Mouse (Mus musculus) lung, postnatal 0 days (tissue): Measurements from ENCODE around the gene Cd1d1. TPM values are rescaled to one million over a fixed set of nuclear protein-coding genes. Genes with fewer than 3 reads are reported as not detected.
"Not testable (repeated sequence)": the region's sequence is repeated elsewhere in the genome, so short reads cannot be mapped to it uniquely, and the experiment has no call there.

Experiments
- ATAC-seq: fragments of 200-750 bp; cut with Nextera tagmentation; 2 replicates; pipeline ENCODE4 v1.8.0; 2017; ENCODE audit warnings: moderate library complexity
- DNase-seq: peaks from one replicate; pipeline ENCODE4 v3.0.0-alpha.2; 2016; ENCODE audit warnings: low spot score
- H3K27ac ChIP-seq: fragments of 300-500 bp; sonication (generic); 2 replicates; pipeline ENCODE4 v1.5.1; 2014; ENCODE audit warnings: antibody characterized with exemption, mild to moderate bottlenecking, low read length, mixed read lengths
- H3K27me3 ChIP-seq: fragments of 300-500 bp; sonication (generic); replicated peaks from 2 replicates; pipeline ENCODE4 v1.6.1; 2014; ENCODE audit warnings: low read length, mixed read lengths; ENCODE audit not compliant: insufficient read depth
- H3K36me3 ChIP-seq: fragments of 300-500 bp; sonication (generic); 2 replicates; pipeline ENCODE4 v1.6.1; 2014; ENCODE audit warnings: low read length, mixed read lengths; ENCODE audit not compliant: insufficient read depth
- H3K4me1 ChIP-seq: fragments of 300-500 bp; sonication (generic); 2 replicates; pipeline ENCODE4 v1.6.1; 2014; ENCODE audit warnings: antibody characterized with exemption, low read depth, low read length, mixed read lengths; ENCODE audit not compliant: insufficient read depth
- H3K4me2 ChIP-seq: fragments of 300-500 bp; sonication (generic); replicated peaks from 2 replicates; pipeline ENCODE4 v1.6.1; 2014; ENCODE audit warnings: low read depth, mild to moderate bottlenecking, low read length, moderate library complexity, mixed read lengths
- H3K4me3 ChIP-seq: fragments of 300-500 bp; sonication (generic); 2 replicates; pipeline ENCODE4 v1.5.1; 2014; ENCODE audit warnings: low read depth, low read length
- H3K9ac ChIP-seq: fragments of 300-500 bp; sonication (generic); replicated peaks from 2 replicates; pipeline ENCODE4 v1.6.1; 2014; ENCODE audit warnings: low read depth, mild to moderate bottlenecking
- H3K9me3 ChIP-seq: fragments of 300-500 bp; sonication (generic); 2 replicates; pipeline ENCODE4 v1.6.1; 2016; ENCODE audit warnings: low read length, mixed read lengths
- CTCF ChIP-seq: IDR thresholded peaks from 2 replicates; pipeline ENCODE4 v1.5.1; 2016; ENCODE audit warnings: antibody characterized with exemption, mild to moderate bottlenecking
- EP300 ChIP-seq: IDR thresholded peaks from 2 replicates; pipeline ENCODE4 v1.6.1; 2016; ENCODE audit warnings: antibody characterized with exemption, mild to moderate bottlenecking, control low read depth
- WGBS: fragments of 180-500 bp; shearing (Covaris S2); extraction: QIAGEN DNeasy Blood & Tissue Kit; methylation state at CpG from one replicate; pipeline ENCODE4 v1.1.7; 2014; 5-methylcytosine and 5-hydroxymethylcytosine counted together
- polyA plus RNA-seq: library from polyadenylated mRNA; unstranded; fragments of >200 nt; fragmentation: Nextera tagmentation; extraction: Ambion mirVana; gene quantifications from 2 replicates; pipeline ENCODE4 v1.2.1, GENCODE M21; 2015

Cd1d1 gene
- polyA plus RNA-seq, 1 experiment from 2014 or later = 20.0 TPM

GRCm38 (mm10) chr3:87017707-87018106 is 18.5 kb upstream of the Cd1d1 start:
- no peak for ATAC-seq
- no peak overlapping the region for H3K27ac ChIP-seq
- H3K9me3 ChIP-seq = no peaks in the 10 kb centered on the region
- H3K9ac ChIP-seq = no peak overlapping the region
- DNase-seq = peak; percentile 20
- no peaks in the 10 kb centered on the region for H3K36me3 ChIP-seq
- no peak overlapping the region for H3K4me2 ChIP-seq
- WGBS = 61% methylated on average over 2 of the region's 2 CpGs
- H3K27me3 ChIP-seq = no peaks in the 10 kb centered on the region
- no peak overlapping the region for H3K4me3 ChIP-seq
- H3K4me1 ChIP-seq = no peaks in the 10 kb centered on the region
- TF ChIP-seq EP300 (no peak), CTCF (no peak)

GRCm38 (mm10) chr3:87017001-87017400 is 17.8 kb upstream of the Cd1d1 start:
- ATAC-seq (no peak), DNase-seq (no peak)
- no peaks in the 10 kb centered on the region for H3K9me3 ChIP-seq
- H3K36me3 ChIP-seq = no peaks in the 10 kb centered on the region
- no peak overlapping the region for H3K4me2 ChIP-seq
- no peaks in the 10 kb centered on the region for H3K27me3 ChIP-seq
- no peak overlapping the region for H3K4me3 ChIP-seq
- TF ChIP-seq CTCF = no peak
- no peak for TF ChIP-seq EP300
- no peak overlapping the region for H3K27ac ChIP-seq
- no peaks in the 10 kb centered on the region for H3K4me1 ChIP-seq
- 75% methylated on average over 1 of the region's 1 CpGs for WGBS
- no peak overlapping the region for H3K9ac ChIP-seq

GRCm38 (mm10) chr3:87015931-87016330 is 16.7 kb upstream of the Cd1d1 start:
- TF ChIP-seq CTCF (no peak), EP300 (no peak)
- H3K27me3 ChIP-seq = no peaks in the 10 kb centered on the region
- no peak overlapping the region for H3K27ac ChIP-seq
- no peak overlapping the region for H3K4me3 ChIP-seq
- no peak for ATAC-seq
- H3K36me3 ChIP-seq = no peaks in the 10 kb centered on the region
- H3K4me1 ChIP-seq = no peaks in the 10 kb centered on the region
- H3K9me3 ChIP-seq = no peaks in the 10 kb centered on the region
- WGBS = 62% methylated on average over 4 of the region's 4 CpGs
- no peak overlapping the region for H3K4me2 ChIP-seq
- no peak overlapping the region for H3K9ac ChIP-seq
- DNase-seq = no peak

- H3K36me3 ChIP-seq, H3K4me1 ChIP-seq, H3K9ac ChIP-seq, H3K4me3 ChIP-seq, ATAC-seq, H3K27me3 ChIP-seq, H3K4me2 ChIP-seq, DNase-seq, H3K27ac ChIP-seq, H3K9me3 ChIP-seq: not testable (repeated sequence)
- 47% methylated on average over 3 of the region's 3 CpGs for WGBS
These were observed 13.2 kb upstream of the Cd1d1 start for GRCm38 (mm10) chr3:87012406-87012805.

- not testable (repeated sequence) for H3K9me3 ChIP-seq, H3K27ac ChIP-seq, H3K4me1 ChIP-seq, H3K4me2 ChIP-seq, H3K9ac ChIP-seq, H3K36me3 ChIP-seq, H3K27me3 ChIP-seq, DNase-seq, H3K4me3 ChIP-seq, ATAC-seq
- WGBS = 51% methylated on average over 1 of the region's 1 CpGs
These were observed 9.0 kb upstream of the Cd1d1 start for GRCm38 (mm10) chr3:87008281-87008680.

- no peak overlapping the region for H3K4me2 ChIP-seq
- DNase-seq = peak; percentile 67
- no peak overlapping the region for H3K4me3 ChIP-seq
- no peaks in the 10 kb centered on the region for H3K36me3 ChIP-seq
- no peaks in the 10 kb centered on the region for H3K9me3 ChIP-seq
- WGBS = 20% methylated on average over 4 of the region's 4 CpGs
- H3K27me3 ChIP-seq = no peaks in the 10 kb centered on the region
- H3K27ac ChIP-seq = no peak overlapping the region
- ATAC-seq = peak; percentile 43
- TF ChIP-seq EP300 (no peak), CTCF (no peak)
- no peak overlapping the region for H3K9ac ChIP-seq
- H3K4me1 ChIP-seq = no peaks in the 10 kb centered on the region
These were observed 1.4 kb upstream of the Cd1d1 start for GRCm38 (mm10) chr3:87000676-87001075.

- no peak overlapping the region for H3K4me3 ChIP-seq
- DNase-seq (no peak), ATAC-seq (no peak)
- H3K4me2 ChIP-seq = peak overlapping the region; percentile 75; the same call in 1 of the 2 replicates
- whole genome bisulfite sequencing = 85% methylated on average over 12 of the region's 12 CpGs
- H3K27me3 ChIP-seq = no peaks in the 10 kb centered on the region
- H3K36me3 ChIP-seq = no peaks in the 10 kb centered on the region
- no peak for TF ChIP-seq EP300
- TF ChIP-seq CTCF = no peak
- H3K9me3 ChIP-seq = no peaks in the 10 kb centered on the region
- H3K4me1 ChIP-seq = no peaks in the 10 kb centered on the region
- H3K27ac ChIP-seq = no peak overlapping the region
- H3K9ac ChIP-seq = no peak overlapping the region
These were observed 810 bp upstream of the Cd1d1 start for GRCm38 (mm10) chr3:87000051-87000450.

GRCm38 (mm10) chr3:86998433-86999414 is 517 bp downstream of the Cd1d1 start:
- peak overlapping the region; percentile 52 for H3K9ac ChIP-seq
- H3K4me1 ChIP-seq, H3K9me3 ChIP-seq, H3K36me3 ChIP-seq, H3K27me3 ChIP-seq: not testable (repeated sequence)
- H3K27ac ChIP-seq = peak overlapping the region; percentile 76
- DNase-seq (peak; percentile 84), ATAC-seq (peak; percentile 94)
- H3K4me2 ChIP-seq = peak overlapping the region; percentile 75
- 3% methylated on average over 23 of the region's 24 CpGs for WGBS
- H3K4me3 ChIP-seq = peak overlapping the region; percentile 54
